Mouse (Mus musculus): ENCODE measurements around the gene Gm11077. TPM values are rescaled to one million over a fixed set of nuclear protein-coding genes. Genes with fewer than 3 reads are reported as not detected.
A peak's percentile ranks its signal among the peaks of the same experiment; 100 is the strongest.

Gene Gm11077
- total and polyA plus RNA-seq, 2 experiments from 2014 or later = not detected

GRCm38 (mm10) chr6:140709415-140710107, 19.5 kb upstream of the Gm11077 start:
- 60% methylated on average over 6 of the region's 6 CpGs for WGBS
- DNase-seq (ENCODE audit: low spot score) = peak; percentile 48

GRCm38 (mm10) chr6:140712754-140713153, 16.3 kb upstream of the Gm11077 start:
- Histone ChIP-seq H3K27ac (no peak overlapping the region), H3K4me3 (ENCODE audit: low read length) (no peak overlapping the region), H3K4me1 (ENCODE audit: insufficient read depth, low read length) (no peaks in the 10 kb centered on the region), H3K4me2 (ENCODE audit: low read depth, low read length) (no peak overlapping the region), H3K27me3 (ENCODE audit: insufficient read depth, low read length) (no peaks in the 10 kb centered on the region), H3K9ac (replicated peaks; ENCODE audit: low read length) (no peak overlapping the region), H3K36me3 (ENCODE audit: insufficient read depth, low read length) (no peaks in the 10 kb centered on the region), H3K9me3 (ENCODE audit: low read length) (no peaks in the 10 kb centered on the region)
- DNase-seq (ENCODE audit: low spot score) = peak; percentile 87
- peak; percentile 57; the same call in 1 of the 2 replicates for ATAC-seq
- WGBS = 7% methylated on average over 11 of the region's 11 CpGs
- TF ChIP-seq CTCF (IDR thresholded peaks at IDR 0.05; ENCODE audit: low read depth) = peak; percentile 88

More at GRCm38 (mm10) chr6:140709415-140710107, 19.5 kb upstream of the Gm11077 start:
- peak; percentile 54 for TF ChIP-seq CTCF (IDR thresholded peaks at IDR 0.05; ENCODE audit: low read depth)
- Histone ChIP-seq H3K36me3 (ENCODE audit: insufficient read depth, low read length) (no peaks in the 10 kb centered on the region), H3K27me3 (ENCODE audit: insufficient read depth, low read length) (no peaks in the 10 kb centered on the region), H3K9me3 (ENCODE audit: low read length) (no peaks in the 10 kb centered on the region), H3K4me3 (ENCODE audit: low read length) (no peak overlapping the region), H3K27ac (no peak overlapping the region), H3K4me1 (ENCODE audit: insufficient read depth, low read length) (no peaks in the 10 kb centered on the region), H3K4me2 (ENCODE audit: low read depth, low read length) (no peak overlapping the region), H3K9ac (replicated peaks; ENCODE audit: low read length) (no peak overlapping the region)
- peak; percentile 24; the same call in 1 of the 2 replicates for ATAC-seq

GRCm38 (mm10) chr6:140714905-140715365, 14.1 kb upstream of the Gm11077 start:
- no peaks in the 10 kb centered on the region for H3K27me3 ChIP-seq (ENCODE audit: insufficient read depth, low read length)
- no peaks in the 10 kb centered on the region for H3K9me3 ChIP-seq (ENCODE audit: low read length)
- H3K4me3 ChIP-seq (ENCODE audit: low read length) = no peak overlapping the region
- TF ChIP-seq CTCF (IDR thresholded peaks at IDR 0.05; ENCODE audit: low read depth) = peak; percentile 96
- H3K4me2 ChIP-seq (ENCODE audit: low read depth, low read length) = 0 out of 2 replicates have a peak overlapping the region, but pooled peaks have one; percentile 18
- 24% methylated on average over 10 of the region's 10 CpGs for WGBS
- peak; percentile 92 for DNase-seq (ENCODE audit: low spot score)
- no peaks in the 10 kb centered on the region for H3K36me3 ChIP-seq (ENCODE audit: insufficient read depth, low read length)
- ATAC-seq = peak; percentile 71
- no peak overlapping the region for H3K27ac ChIP-seq
- H3K4me1 ChIP-seq (ENCODE audit: insufficient read depth, low read length) = no peaks in the 10 kb centered on the region
- H3K9ac ChIP-seq (replicated peaks; ENCODE audit: low read length) = no peak overlapping the region

DNA sequence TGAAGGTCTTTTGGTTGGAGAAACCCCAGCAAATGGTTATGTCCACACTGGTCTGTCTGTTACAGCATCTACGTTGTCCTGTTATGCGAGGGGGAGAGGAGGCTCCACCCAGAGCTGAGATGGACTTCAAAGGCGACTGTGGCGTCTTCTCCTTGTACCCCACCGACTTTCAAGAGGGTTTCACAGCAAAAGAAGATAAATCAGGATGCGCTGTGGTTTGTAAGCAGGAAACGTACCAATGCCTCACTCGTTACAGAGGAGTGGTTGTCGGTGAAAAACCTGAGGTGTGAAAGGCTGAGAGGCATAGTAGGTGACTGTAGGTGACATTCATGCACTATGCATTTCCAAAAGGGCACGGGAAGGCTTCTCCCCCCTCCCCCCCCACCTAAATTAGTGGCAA, 7.0 kb upstream of the Gm11077 start:
- H3K9me3 ChIP-seq (ENCODE audit: low read length) = no peaks in the 10 kb centered on the region
- WGBS = 85% methylated on average over 10 of the region's 10 CpGs
- H3K4me3 ChIP-seq (ENCODE audit: low read length) = no peak overlapping the region
- no peaks in the 10 kb centered on the region for H3K4me1 ChIP-seq (ENCODE audit: insufficient read depth, low read length)
- no peak overlapping the region for H3K27ac ChIP-seq
- no peak for DNase-seq (ENCODE audit: low spot score)
- no peak for TF ChIP-seq CTCF (IDR thresholded peaks at IDR 0.05; ENCODE audit: low read depth)
- H3K9ac ChIP-seq (replicated peaks; ENCODE audit: low read length) = no peak overlapping the region
- no peaks in the 10 kb centered on the region for H3K36me3 ChIP-seq (ENCODE audit: insufficient read depth, low read length)
- no peak overlapping the region for H3K4me2 ChIP-seq (ENCODE audit: low read depth, low read length)
- H3K27me3 ChIP-seq (ENCODE audit: insufficient read depth, low read length) = no peaks in the 10 kb centered on the region
- no peak for ATAC-seq

- WGBS = 59% methylated on average over 6 of the region's 6 CpGs
- Histone ChIP-seq H3K4me2 (ENCODE audit: low read depth, low read length) (no peak overlapping the region), H3K27ac (no peak overlapping the region), H3K27me3 (ENCODE audit: insufficient read depth, low read length) (no peaks in the 10 kb centered on the region), H3K4me3 (ENCODE audit: low read length) (no peak overlapping the region), H3K36me3 (ENCODE audit: insufficient read depth, low read length) (no peaks in the 10 kb centered on the region), H3K9me3 (ENCODE audit: low read length) (no peaks in the 10 kb centered on the region), H3K4me1 (ENCODE audit: insufficient read depth, low read length) (no peaks in the 10 kb centered on the region), H3K9ac (replicated peaks; ENCODE audit: low read length) (no peak overlapping the region)
- no peak for TF ChIP-seq CTCF (IDR thresholded peaks at IDR 0.05; ENCODE audit: low read depth)
- DNase-seq (ENCODE audit: low spot score) (no peak), ATAC-seq (no peak)
Observed at GRCm38 (mm10) chr6:140730669-140731401, 1.8 kb downstream of the Gm11077 start.

DNA sequence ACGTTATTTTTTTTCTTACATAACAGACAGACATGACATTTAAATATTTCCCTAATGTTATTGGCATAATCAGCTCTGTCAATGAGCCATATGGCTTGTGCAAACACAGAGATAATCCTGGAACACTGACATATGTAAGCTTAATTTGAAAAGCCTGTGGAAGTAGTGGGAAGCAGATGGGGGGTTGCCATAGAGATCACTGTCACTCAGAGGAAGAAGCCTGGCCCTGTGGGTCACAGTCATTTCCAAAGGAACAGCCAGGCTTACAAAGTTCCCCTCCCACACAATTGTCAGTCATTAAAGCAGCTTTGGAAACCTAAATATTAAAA, 2.3 kb downstream of the Gm11077 start:
- H3K27me3 ChIP-seq (ENCODE audit: insufficient read depth, low read length) = no peaks in the 10 kb centered on the region
- 41% methylated on average over 1 of the region's 1 CpGs for WGBS
- H3K27ac ChIP-seq = no peak overlapping the region
- no peaks in the 10 kb centered on the region for H3K4me1 ChIP-seq (ENCODE audit: insufficient read depth, low read length)
- no peaks in the 10 kb centered on the region for H3K9me3 ChIP-seq (ENCODE audit: low read length)
- DNase-seq (ENCODE audit: low spot score) = peak; percentile 63
- no peak overlapping the region for H3K9ac ChIP-seq (replicated peaks; ENCODE audit: low read length)
- no peak overlapping the region for H3K4me2 ChIP-seq (ENCODE audit: low read depth, low read length)
- no peak for TF ChIP-seq CTCF (IDR thresholded peaks at IDR 0.05; ENCODE audit: low read depth)
- ATAC-seq = peak; percentile 63
- H3K36me3 ChIP-seq (ENCODE audit: insufficient read depth, low read length) = no peaks in the 10 kb centered on the region
- no peak overlapping the region for H3K4me3 ChIP-seq (ENCODE audit: low read length)

Data from hindbrain, postnatal 0 days (tissue).